Mouse (Mus musculus) limb, embryonic 11.5 days (tissue): ENCODE data around the gene Rangap1. TPM values are rescaled to one million over a fixed set of nuclear protein-coding genes. Genes with fewer than 3 reads are reported as not detected.

Source experiments
- ATAC-seq: fragments of 200-750 bp; cut with Nextera tagmentation; 2 replicates; pipeline ENCODE4 v1.8.0; 2017; ENCODE audit warnings: low read depth; ENCODE audit not compliant: insufficient number of reproducible peaks, low FRiP score, low TSS enrichment
- DNase-seq: peaks from one replicate; pipeline ENCODE4 v3.0.0-alpha.2; 2015; ENCODE audit warnings: low spot score
- H3K27ac ChIP-seq: fragments of 300-500 bp; sonication (generic); replicated peaks from 2 replicates; pipeline ENCODE4 v1.5.1; 2014; ENCODE audit warnings: low read depth, mild to moderate bottlenecking, low read length
- H3K27me3 ChIP-seq: fragments of 300-500 bp; sonication (generic); 2 replicates; pipeline ENCODE4 v1.6.1; 2014; ENCODE audit warnings: mild to moderate bottlenecking, low read length, mixed read lengths; ENCODE audit not compliant: control insufficient read depth, insufficient read depth
- H3K36me3 ChIP-seq: fragments of 300-500 bp; sonication (generic); 2 replicates; pipeline ENCODE4 v1.6.1; 2014; ENCODE audit warnings: mild to moderate bottlenecking, low read length, moderate library complexity, mixed read lengths; ENCODE audit not compliant: control insufficient read depth, insufficient read depth
- H3K4me1 ChIP-seq: fragments of 300-500 bp; sonication (generic); 2 replicates; pipeline ENCODE4 v1.6.1; 2014; ENCODE audit warnings: low read length, mixed read lengths; ENCODE audit not compliant: control insufficient read depth, insufficient read depth
- H3K4me2 ChIP-seq: fragments of 300-500 bp; sonication (generic); 2 replicates; pipeline ENCODE4 v1.6.1; 2014; ENCODE audit warnings: low read depth, mild to moderate bottlenecking, moderate library complexity; ENCODE audit not compliant: severe bottlenecking
- H3K4me3 ChIP-seq: fragments of 300-500 bp; sonication (generic); 2 replicates; pipeline ENCODE4 v1.5.1; 2014; ENCODE audit warnings: low read depth, low read length
- H3K9ac ChIP-seq: fragments of 300-500 bp; sonication (generic); 2 replicates; pipeline ENCODE4 v1.6.1; 2014; ENCODE audit warnings: mild to moderate bottlenecking, low read length
- H3K9me3 ChIP-seq: fragments of 300-500 bp; sonication (generic); 2 replicates; pipeline ENCODE4 v1.6.1; 2016; ENCODE audit warnings: low read length; ENCODE audit not compliant: control insufficient read depth
- WGBS: fragments of 180-500 bp; shearing (Covaris S2); extraction: QIAGEN DNeasy Blood & Tissue Kit; methylation state at CpG from one replicate; pipeline ENCODE4 v1.1.7; 2014; 5-methylcytosine and 5-hydroxymethylcytosine counted together
- polyA plus RNA-seq: library from polyadenylated mRNA; unstranded; fragments of >200 nt; fragmentation: Nextera tagmentation; extraction: Ambion mirVana; gene quantifications from 2 replicates; pipeline ENCODE4 v1.2.1, GENCODE M21; 2014

Gene Rangap1
- polyA plus RNA-seq, 1 experiment from 2014 or later = 125 TPM

DNA sequence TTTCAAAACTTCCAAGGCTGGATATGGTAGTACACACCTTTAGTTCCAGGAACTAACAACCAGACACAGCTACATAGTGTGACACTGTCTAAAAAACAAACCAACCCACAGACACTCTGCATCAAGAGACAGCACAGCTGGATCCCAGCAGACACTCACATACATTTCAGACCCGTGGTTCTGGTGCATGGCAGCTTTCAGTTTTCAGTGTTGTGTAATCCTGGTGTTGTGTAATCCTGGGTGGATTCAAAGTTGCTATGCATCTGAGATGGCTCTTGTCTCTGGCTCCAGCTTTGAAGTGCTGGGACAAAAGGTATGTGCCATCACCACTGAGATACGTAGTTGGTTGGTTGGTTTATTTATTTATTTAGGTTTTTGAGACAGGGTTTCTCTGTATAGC, 46.8 kb downstream of the Rangap1 start:
- Histone ChIP-seq H3K27ac (no peak overlapping the region), H3K36me3 (peaks cover 6% of the 10 kb centered on the region; the same call in 1 of the 2 replicates), H3K27me3 (peaks cover 12% of the 10 kb centered on the region), H3K4me1 (peaks cover 5% of the 10 kb centered on the region; the same call in 1 of the 2 replicates), H3K4me2 (no peak overlapping the region), H3K4me3 (no peak overlapping the region), H3K9ac (no peak overlapping the region), H3K9me3 (no peaks in the 10 kb centered on the region)
- no peak for DNase-seq
- ATAC-seq = no peak
- 85% methylated on average over 2 of the region's 2 CpGs for WGBS

DNA sequence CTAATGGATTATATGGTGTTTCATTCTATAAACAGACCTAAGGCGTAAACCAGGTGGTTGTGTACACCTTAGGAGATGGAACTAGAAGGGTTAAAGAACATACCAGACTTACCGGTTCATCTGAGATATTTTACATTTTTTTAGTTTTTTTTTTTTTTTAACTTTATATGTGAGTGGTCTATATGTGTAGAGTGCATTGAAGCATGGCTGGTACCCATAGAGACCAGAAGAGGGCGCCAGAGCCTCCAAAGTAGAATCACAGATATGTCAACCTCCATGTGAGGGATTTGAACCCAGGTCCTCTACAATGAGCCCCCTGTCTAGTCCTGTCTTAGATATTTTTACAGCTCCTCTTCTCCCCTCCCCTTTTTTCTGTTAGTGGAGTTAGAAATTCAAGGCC, 47.5 kb downstream of the Rangap1 start:
- no peak overlapping the region for H3K4me2 ChIP-seq
- H3K4me3 ChIP-seq = no peak overlapping the region
- no peaks in the 10 kb centered on the region for H3K9me3 ChIP-seq
- peaks cover 2% of the 10 kb centered on the region; the same call in 1 of the 2 replicates for H3K36me3 ChIP-seq
- WGBS = 49% methylated on average over 3 of the region's 3 CpGs
- DNase-seq (no peak), ATAC-seq (no peak)
- H3K9ac ChIP-seq = no peak overlapping the region
- peaks cover 19% of the 10 kb centered on the region for H3K27me3 ChIP-seq
- peaks cover 5% of the 10 kb centered on the region; the same call in 1 of the 2 replicates for H3K4me1 ChIP-seq
- no peak overlapping the region for H3K27ac ChIP-seq

DNA sequence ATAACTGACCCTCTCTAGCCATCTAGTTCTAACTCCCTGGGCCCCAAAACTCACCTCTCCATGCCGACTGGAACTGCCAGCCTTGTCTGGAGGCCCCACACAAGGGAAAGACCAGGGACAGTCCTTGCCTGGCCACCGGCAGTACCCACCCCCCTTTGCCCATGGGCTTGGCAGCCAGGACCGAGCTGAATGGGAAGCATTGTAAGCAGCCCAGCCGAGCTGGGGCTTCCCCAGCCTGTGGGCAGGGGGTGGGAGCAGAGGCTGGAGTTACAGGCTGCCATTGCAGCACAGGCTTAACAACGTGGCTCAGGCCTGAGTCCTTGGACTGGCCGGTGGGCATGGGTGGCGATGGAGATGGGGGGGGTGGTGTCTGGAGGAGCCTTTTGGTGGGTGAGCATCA, 48.2 kb downstream of the Rangap1 start, which contains the start of gene Chadl:
Gene Chadl, minus strand, starts transcription at position 113 of the 400 bp plus-strand sequence.
- DNase-seq = no peak
- Histone ChIP-seq H3K9me3 (no peaks in the 10 kb centered on the region), H3K9ac (peak within 1 kb of the TSS; percentile 7; the same call in 1 of the 2 replicates), H3K4me3 (no peak within 1 kb of the TSS), H3K4me2 (peak within 1 kb of the TSS; percentile 17), H3K27ac (no peak within 1 kb of the TSS), H3K4me1 (peaks cover 5% of the 10 kb centered on the region; the same call in 1 of the 2 replicates), H3K27me3 (peaks cover 25% of the 10 kb centered on the region), H3K36me3 (no peaks in the 10 kb centered on the region)
- 66% methylated on average over 7 of the region's 7 CpGs for WGBS
- ATAC-seq = no peak

DNA sequence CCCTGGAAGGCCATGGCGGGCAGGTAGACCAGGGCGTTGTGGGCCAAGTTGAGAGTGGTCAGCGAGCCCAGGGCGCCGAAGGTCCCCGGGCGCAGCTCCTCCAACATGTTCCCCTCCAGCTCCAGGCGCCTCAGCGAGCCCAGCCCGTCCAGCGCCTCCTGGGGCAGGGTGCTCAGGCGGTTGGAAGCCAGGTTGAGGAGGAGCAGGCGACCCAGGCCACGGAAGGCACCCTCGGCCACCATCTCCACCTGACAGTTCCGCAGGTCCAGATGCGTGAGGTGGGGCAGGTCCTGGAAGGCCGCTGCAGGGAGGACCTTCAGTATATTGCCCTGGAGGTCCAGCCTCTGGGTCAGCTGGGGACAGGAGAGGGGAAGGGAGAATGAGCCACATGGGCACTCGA, 50.4 kb downstream of the Rangap1 start:
- Histone ChIP-seq H3K27ac (no peak overlapping the region), H3K9ac (peak overlapping the region; percentile 67), H3K36me3 (no peaks in the 10 kb centered on the region), H3K27me3 (peaks cover 31% of the 10 kb centered on the region), H3K4me1 (peaks cover 5% of the 10 kb centered on the region; the same call in 1 of the 2 replicates), H3K4me2 (peak overlapping the region; percentile 89), H3K4me3 (peak overlapping the region; percentile 43), H3K9me3 (no peaks in the 10 kb centered on the region)
- no peak for DNase-seq
- WGBS = 23% methylated on average over 19 of the region's 19 CpGs
- no peak for ATAC-seq

- Histone ChIP-seq H3K9ac (peak overlapping the region; percentile 67), H3K36me3 (no peaks in the 10 kb centered on the region), H3K4me3 (peak overlapping the region; percentile 43), H3K4me1 (peaks cover 5% of the 10 kb centered on the region; the same call in 1 of the 2 replicates), H3K4me2 (peak overlapping the region; percentile 89), H3K27me3 (peaks cover 31% of the 10 kb centered on the region), H3K9me3 (no peaks in the 10 kb centered on the region), H3K27ac (no peak overlapping the region; the same call in 1 of the 2 replicates)
- ATAC-seq (peak; percentile 81), DNase-seq (peak; percentile 90)
- WGBS = under 1% methylated on average over 90 of the region's 107 CpGs
Observed at GRCm38 (mm10) chr15:81693967-81694881, 51.1 kb downstream of the Rangap1 start.

DNA sequence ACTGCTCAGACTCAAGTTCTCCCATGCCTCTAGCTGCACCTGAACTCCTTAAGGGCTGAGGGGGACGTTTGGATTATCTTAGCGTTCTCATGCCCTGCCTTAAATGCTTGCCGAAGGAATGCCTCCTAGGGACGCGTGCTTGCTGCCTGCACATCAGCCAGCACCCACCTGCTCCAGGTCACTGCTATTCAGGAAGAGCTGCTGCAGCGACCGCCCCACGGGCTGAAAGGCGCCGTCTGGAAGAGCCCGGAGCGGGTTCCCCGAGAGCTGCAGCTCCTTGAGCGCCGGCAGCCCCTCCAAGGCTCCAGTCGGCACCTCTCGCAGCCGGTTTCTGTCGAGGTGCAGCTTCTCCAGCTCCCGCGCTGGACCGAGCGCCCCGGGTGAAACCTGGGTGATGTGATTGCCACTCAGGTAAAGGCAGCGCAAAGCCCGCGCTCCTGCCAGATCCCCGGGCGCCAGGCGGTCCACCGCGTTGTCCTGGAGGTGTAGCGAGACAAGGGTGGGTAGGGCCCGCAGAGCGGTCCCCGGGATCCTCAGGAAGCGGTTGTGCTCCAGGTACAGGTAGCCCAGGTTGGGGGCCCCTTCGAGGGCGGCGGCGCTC, 51.9 kb downstream of the Rangap1 start:
- H3K9ac ChIP-seq = peak overlapping the region; percentile 67
- peak overlapping the region; percentile 89 for H3K4me2 ChIP-seq
- WGBS = 3% methylated on average over 41 of the region's 41 CpGs
- peak overlapping the region; percentile 43 for H3K4me3 ChIP-seq
- H3K9me3 ChIP-seq = no peaks in the 10 kb centered on the region
- peaks cover 31% of the 10 kb centered on the region for H3K27me3 ChIP-seq
- peaks cover 5% of the 10 kb centered on the region; the same call in 1 of the 2 replicates for H3K4me1 ChIP-seq
- H3K36me3 ChIP-seq = no peaks in the 10 kb centered on the region
- H3K27ac ChIP-seq = no peak overlapping the region
- DNase-seq (no peak), ATAC-seq (peak; percentile 6; the same call in 1 of the 2 replicates)

DNA sequence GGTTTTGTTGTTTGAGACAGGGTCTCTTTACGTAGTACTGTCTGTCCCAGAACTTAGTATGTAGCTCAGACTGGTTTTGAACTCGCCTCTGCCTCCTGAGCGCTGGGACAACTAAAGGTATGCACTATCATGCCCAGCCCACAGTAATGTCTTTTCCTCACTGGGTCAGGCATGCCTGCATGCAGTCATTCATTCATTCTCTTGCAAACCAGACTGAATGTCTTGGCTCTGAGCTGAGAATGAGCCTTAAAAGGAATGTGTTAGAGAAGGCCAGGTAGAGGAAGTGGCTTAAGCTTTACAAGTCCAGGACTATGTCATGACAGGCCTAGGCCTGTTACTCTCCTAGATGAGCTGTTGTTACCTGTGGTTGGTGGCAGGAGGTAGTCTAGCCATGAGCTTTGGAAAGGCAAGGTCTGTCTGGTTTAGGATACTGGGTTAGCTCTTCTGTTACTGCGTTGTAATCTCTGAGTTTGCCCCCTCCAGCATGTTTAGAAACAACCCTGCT, 65.0 kb downstream of the Rangap1 start:
- ATAC-seq = no peak
- H3K9me3 ChIP-seq = no peaks in the 10 kb centered on the region
- no peak overlapping the region for H3K4me2 ChIP-seq
- H3K27ac ChIP-seq = no peak overlapping the region
- H3K4me3 ChIP-seq = no peak overlapping the region
- no peak overlapping the region for H3K9ac ChIP-seq
- peaks cover 15% of the 10 kb centered on the region; the same call in 1 of the 2 replicates for H3K36me3 ChIP-seq
- no peaks in the 10 kb centered on the region for H3K4me1 ChIP-seq
- 97% methylated on average over 4 of the region's 4 CpGs for WGBS
- DNase-seq = no peak
- no peaks in the 10 kb centered on the region for H3K27me3 ChIP-seq

DNA sequence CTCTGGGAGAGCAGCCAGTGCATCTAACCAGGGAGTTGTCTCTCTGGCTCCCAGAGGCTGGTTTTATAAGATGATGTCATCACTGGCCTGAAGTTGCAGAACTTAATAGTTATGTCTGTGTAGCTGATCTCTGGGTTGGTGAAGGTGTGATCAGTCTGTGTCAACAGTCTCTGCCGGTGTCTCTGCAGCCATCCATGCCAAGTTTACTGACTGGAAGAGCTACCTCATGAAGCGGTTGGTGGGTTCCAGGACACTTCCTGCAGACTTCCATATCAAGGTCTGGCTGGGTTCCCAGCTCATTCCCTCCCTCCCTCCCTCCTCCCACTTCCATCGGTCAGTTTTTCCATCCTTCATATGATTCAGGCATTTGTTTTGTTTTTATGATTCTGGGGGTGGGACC, 68.7 kb downstream of the Rangap1 start:
- no peak for ATAC-seq
- H3K27ac ChIP-seq = no peak overlapping the region
- H3K4me3 ChIP-seq = no peak overlapping the region
- H3K4me2 ChIP-seq = no peak overlapping the region
- H3K36me3 ChIP-seq = peaks cover 10% of the 10 kb centered on the region; the same call in 1 of the 2 replicates
- no peaks in the 10 kb centered on the region for H3K4me1 ChIP-seq
- no peak for DNase-seq
- no peaks in the 10 kb centered on the region for H3K27me3 ChIP-seq
- H3K9me3 ChIP-seq = no peaks in the 10 kb centered on the region
- WGBS = 94% methylated on average over 3 of the region's 3 CpGs
- H3K9ac ChIP-seq = no peak overlapping the region
